Mouse (Mus musculus) layer of hippocampus, adult 2 months (tissue): ENCODE measurements at regions not wholly inside any gene's neighbourhood (a gene's known extent, or its start where the extent isn't known, plus 50 kb on each side); places are given as distances from the start of the nearest gene placed in this dataset.
"Not testable (repeated sequence)": the region's sequence is repeated elsewhere in the genome, so short reads cannot be mapped to it uniquely, and the experiment has no call there.

ENCODE experiments used
- DNase-seq, 2 experiments: peaks; one replicate each; pipeline ENCODE4 v3.0.0; 2022; ENCODE audit warnings: low spot score in 2 of 2
- H3K27ac ChIP-seq: fragments of 200-600 bp; 2 replicates; pipeline ENCODE4 v1.8.1; 2022
- H3K4me3 ChIP-seq: fragments of 200-600 bp; 2 replicates; pipeline ENCODE4 v1.8.1; 2022; ENCODE audit warnings: mild to moderate bottlenecking
- CTCF ChIP-seq: fragments of 200-600 bp; conservative IDR thresholded peaks from 2 replicates; pipeline ENCODE4 v1.8.1; 2022; ENCODE audit warnings: antibody characterized with exemption, mild to moderate bottlenecking, moderate library complexity

GRCm38 (mm10) chr5:78075203-78075602, 667.4 kb upstream of the Igfbp7 start:
- no peak for DNase-seq
- Histone ChIP-seq H3K4me3 (no peak overlapping the region), H3K27ac (no peak overlapping the region)
- TF ChIP-seq CTCF, result no peak

- Histone ChIP-seq H3K27ac (no peak overlapping the region), H3K4me3 (no peak overlapping the region)
- DNase-seq, result no peak
- TF ChIP-seq CTCF, result no peak
Observed at GRCm38 (mm10) chr5:78032554-78033250, 624.9 kb upstream of the Igfbp7 start.

GRCm38 (mm10) chr5:78017523-78017922, 609.7 kb upstream of the Igfbp7 start:
- TF ChIP-seq CTCF, result no peak
- no peak for DNase-seq
- Histone ChIP-seq H3K4me3 (no peak overlapping the region), H3K27ac (no peak overlapping the region)

- no peak for TF ChIP-seq CTCF
- peak overlapping the region; percentile 4; the same call in 1 of the 2 replicates for H3K27ac ChIP-seq
- DNase-seq, result peak in 1 of 2 experiments; percentile 29
- no peak overlapping the region for H3K4me3 ChIP-seq
Observed at GRCm38 (mm10) chr5:77986449-77987047, 578.7 kb upstream of the Igfbp7 start.

DNA sequence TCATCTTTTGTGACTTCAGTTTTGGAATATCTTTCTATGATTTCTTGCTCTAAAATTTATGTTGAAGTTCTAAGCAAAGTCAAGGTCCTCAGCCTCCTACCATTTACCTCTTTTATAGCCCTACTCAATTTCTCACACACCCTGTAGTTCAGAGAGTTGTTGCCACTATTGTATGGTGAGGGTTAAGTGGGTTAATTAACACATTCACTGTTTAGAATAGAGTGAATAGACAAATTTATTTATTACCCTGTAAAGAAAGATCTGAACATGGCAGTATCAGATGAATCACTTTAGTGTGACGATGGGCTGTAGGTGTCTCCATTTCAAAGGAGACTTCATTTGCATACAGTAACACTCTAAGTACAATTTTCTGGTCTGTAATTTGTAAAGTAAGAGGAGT, 577.4 kb upstream of the Igfbp7 start:
- H3K4me3 ChIP-seq, result no peak overlapping the region
- H3K27ac ChIP-seq, result no peak overlapping the region
- TF ChIP-seq CTCF, result no peak
- no peak for DNase-seq

DNA sequence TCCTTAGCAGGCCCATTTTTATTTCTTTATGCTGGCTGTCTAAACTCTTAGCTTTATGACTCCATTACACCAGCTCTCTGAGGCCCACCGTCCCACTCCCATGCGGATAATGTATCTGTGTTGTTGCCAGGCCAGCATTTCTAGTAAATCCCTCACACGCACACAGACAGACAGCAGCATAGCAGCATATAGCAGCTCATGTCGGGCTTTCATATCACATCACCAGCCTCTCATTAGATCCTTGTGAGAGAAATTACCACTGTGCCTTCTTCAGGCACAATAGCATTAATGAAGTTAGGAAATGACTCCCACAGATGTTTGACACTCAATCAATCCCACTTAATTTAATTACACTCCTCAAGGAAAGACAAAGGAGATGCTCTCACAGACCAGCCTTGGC, 532.2 kb upstream of the Igfbp7 start:
- not testable (repeated sequence) for H3K27ac ChIP-seq, H3K4me3 ChIP-seq, DNase-seq

DNA sequence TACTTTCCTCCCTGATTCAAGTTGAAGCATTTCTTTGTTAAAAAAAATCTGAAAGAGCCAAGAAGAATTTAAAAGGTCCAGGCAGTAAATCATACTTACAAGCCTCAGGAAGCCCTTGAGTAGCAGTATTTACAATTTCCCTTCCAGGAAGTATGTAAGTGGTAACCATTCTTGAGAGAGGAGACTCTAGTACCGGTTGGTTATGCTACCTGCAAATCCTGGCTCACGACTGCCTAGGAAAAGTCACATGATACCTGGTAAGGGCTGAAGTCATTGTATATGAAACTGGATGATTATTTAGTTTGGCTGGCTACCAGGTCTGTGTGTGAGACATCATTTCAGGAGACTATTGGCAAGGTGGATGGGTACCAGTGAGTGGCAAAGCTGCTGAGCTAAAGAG, 524.0 kb upstream of the Igfbp7 start:
- DNase-seq, result no peak
- TF ChIP-seq CTCF, result no peak

GRCm38 (mm10) chr5:77921186-77921585, 513.3 kb upstream of the Igfbp7 start:
- Histone ChIP-seq H3K27ac (no peak overlapping the region), H3K4me3 (no peak overlapping the region)
- TF ChIP-seq CTCF, result no peak
- DNase-seq, result no peak

More for the DNA sequence above, 524.0 kb upstream of the Igfbp7 start:
- Histone ChIP-seq H3K27ac (no peak overlapping the region), H3K4me3 (no peak overlapping the region)

GRCm38 (mm10) chr5:77917086-77917676, 509.3 kb upstream of the Igfbp7 start:
- H3K4me3 ChIP-seq, result no peak overlapping the region
- no peak for TF ChIP-seq CTCF
- H3K27ac ChIP-seq, result no peak overlapping the region
- DNase-seq, result no peak

DNA sequence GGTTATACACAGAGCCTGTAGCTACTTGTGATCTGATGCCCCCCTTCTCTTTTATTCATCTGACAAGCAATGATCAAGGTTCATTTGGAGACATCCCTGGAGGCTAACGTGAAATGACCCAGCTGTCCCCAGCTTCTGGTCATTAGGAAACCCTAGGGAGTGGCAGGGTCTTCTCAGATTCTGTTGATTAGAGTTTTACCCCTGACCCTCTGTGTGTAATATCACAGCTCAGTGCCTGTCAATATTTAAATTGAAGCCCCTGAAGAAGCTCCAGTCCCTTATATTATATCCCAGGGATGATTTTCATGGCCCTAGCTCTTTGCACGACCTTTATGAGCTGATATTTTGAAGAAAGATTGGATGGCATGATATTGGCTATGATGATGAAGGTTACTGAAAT, 508.5 kb upstream of the Igfbp7 start:
- Histone ChIP-seq H3K27ac (no peak overlapping the region), H3K4me3 (no peak overlapping the region)
- no peak for TF ChIP-seq CTCF
- DNase-seq, result no peak

DNA sequence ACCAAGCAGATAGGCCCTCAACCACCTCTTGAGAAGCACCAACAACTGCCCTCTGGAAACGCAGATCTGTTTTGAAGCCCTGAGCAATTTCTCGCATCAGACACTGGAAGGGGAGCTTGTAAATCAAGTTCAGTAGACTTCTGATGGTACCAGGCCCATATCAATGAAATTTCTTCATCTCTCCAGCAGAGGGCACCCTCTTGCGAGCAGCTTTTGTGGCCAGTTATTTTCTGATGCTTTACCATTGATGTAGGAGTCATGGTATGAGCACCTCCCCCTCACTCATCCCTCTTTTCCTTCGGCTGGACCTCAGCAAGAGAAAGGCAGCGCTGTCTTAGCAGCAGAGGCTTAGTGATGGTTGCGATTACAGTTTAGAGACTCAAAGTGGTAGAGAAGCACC, 501.4 kb upstream of the Igfbp7 start:
- Histone ChIP-seq H3K27ac (no peak overlapping the region), H3K4me3 (no peak overlapping the region)
- peak; percentile 83 for TF ChIP-seq CTCF
- peak; percentile 22 to 44 for DNase-seq

GRCm38 (mm10) chr5:77892024-77892423, 484.2 kb upstream of the Igfbp7 start:
- not testable (repeated sequence) for H3K27ac ChIP-seq, DNase-seq, H3K4me3 ChIP-seq

DNA sequence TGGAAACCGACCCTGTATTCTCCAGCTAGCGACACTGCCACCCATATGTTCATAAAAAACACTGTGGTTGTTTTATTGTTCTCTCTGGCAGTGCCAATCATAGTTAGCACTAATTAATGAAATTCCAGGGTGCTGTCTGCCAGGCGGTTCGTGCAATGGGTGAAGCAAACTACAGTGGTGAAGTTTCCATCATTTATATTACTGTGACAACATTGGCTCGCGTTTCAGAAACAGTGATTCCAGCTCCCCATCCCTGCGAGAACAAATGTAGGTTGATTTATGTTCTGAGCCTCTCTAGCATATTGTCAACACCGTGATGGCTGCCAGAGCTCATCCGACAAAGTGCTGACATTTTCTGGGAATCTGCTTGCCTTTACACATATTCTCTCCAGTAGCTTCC, 480.7 kb upstream of the Igfbp7 start:
- no peak for TF ChIP-seq CTCF
- Histone ChIP-seq H3K27ac (no peak overlapping the region; the same call in 1 of the 2 replicates), H3K4me3 (no peak overlapping the region)
- peak; percentile 45 to 79 for DNase-seq

DNA sequence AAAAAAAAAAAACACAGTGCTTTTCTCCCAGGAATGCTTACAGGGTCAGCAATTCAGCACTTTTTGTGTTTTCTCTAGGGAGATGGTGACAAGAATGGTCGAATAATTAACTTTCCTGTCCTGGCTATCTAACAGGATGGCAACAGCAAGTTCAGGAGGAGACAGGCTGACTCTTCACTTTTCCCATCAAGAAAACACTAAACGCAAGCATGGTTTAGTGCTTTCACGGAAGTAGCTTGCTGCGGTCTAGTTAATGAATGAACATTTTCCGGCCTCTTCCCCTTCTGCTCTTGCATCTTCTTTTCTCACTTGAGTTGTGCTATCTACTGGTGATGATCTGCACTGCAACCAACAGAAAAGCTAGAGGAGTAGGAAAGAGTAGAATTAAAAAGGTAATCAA, 463.6 kb upstream of the Igfbp7 start:
- TF ChIP-seq CTCF, result peak; percentile 60
- Histone ChIP-seq H3K27ac (no peak overlapping the region), H3K4me3 (no peak overlapping the region)
- DNase-seq, result no peak
